Mouse (Mus musculus) central nervous system, embryonic 11.5 days (tissue): ENCODE data around the gene Gm156. TPM values are rescaled to one million over a fixed set of nuclear protein-coding genes. Genes with fewer than 3 reads are reported as not detected.

ENCODE experiments used
- polyA plus RNA-seq: library from polyadenylated mRNA; depleted of rRNA; stranded (reverse); fragments of >200 nt; gene quantifications from 2 replicates; pipeline ENCODE4 v1.2.3, GENCODE M21; 2012; rRNA removed

Gm156 gene
- polyA plus RNA-seq, result not detected in 2 replicates

GRCm38 (mm10) chr6:129784170-129784569 lies at the start of gene Gm156:
TSS of gene Gm156 (minus strand) at chr6:129784270.

DNA sequence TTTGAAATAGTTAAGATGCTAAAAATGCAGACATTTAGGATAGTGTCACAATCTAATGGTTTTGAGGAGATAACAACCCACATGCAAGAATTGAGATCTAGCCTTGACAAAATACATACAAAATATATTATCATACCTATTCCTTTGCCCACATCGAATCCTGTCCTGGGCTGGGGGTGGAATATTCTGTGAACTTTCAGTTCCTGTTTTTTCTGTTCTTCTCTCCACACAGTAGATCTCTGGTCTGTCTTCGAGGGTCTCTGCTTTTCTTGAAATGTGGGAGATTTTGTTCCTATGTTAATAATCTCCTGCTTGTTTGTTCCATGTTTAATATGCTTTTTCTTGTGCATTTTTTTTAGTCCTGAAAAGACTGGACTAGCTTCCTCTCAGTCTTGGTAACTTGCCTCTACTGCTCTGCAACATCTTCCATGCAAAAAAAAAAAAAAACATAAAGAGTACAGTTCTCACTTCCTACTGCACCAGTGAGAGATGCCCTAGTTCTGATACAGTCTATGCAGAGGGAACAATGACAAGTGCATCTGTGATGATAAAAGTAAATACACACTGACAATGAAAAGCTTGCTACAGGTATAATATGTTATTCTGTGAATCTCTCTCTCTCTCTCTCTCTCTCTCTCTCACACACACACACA lies 43.9 kb downstream of the Gm156 start, which contains the start of gene Klri2:
TSS of gene Klri2 (minus strand) at position 416 of the 653 bp plus-strand sequence.

GRCm38 (mm10) chr6:129717032-129717431 lies 67.0 kb downstream of the Gm156 start, which contains the start of gene Klri1:
TSS of gene Klri1 (minus strand) at chr6:129717132.

Other genes with a start within 250 kb of the Gm156 start
- gene Klre1, start 206.4 kb downstream of the Gm156 start, polyA plus RNA-seq, result 0.02 TPM in 1 of 2 replicates, not detected in the other
- gene Klrd1, start 192.5 kb downstream of the Gm156 start, polyA plus RNA-seq, result 0.12 TPM in 1 of 2 replicates, not detected in the other
- 0.01 TPM in 1 of 2 replicates, not detected in the other for gene Klrk1, start 160.4 kb downstream of the Gm156 start, polyA plus RNA-seq
- not detected in 2 replicates for gene Klrc3, start 140.9 kb downstream of the Gm156 start, polyA plus RNA-seq
- gene Klrc2, start 123.6 kb downstream of the Gm156 start, polyA plus RNA-seq, result not detected in 2 replicates
- not detected in 2 replicates for gene Klrc1, start 105.3 kb downstream of the Gm156 start, polyA plus RNA-seq
- gene Klri1, start 67.1 kb downstream of the Gm156 start, polyA plus RNA-seq, result not detected in 2 replicates
- gene Klri2, start 43.8 kb downstream of the Gm156 start, polyA plus RNA-seq, result not detected in 2 replicates
- gene Gm17631, start 78.4 kb upstream of the Gm156 start, polyA plus RNA-seq, result not detected in 2 replicates
- not detected in 2 replicates for gene Klra17, start 92.4 kb upstream of the Gm156 start, polyA plus RNA-seq
- gene Klra5, start 133.4 kb upstream of the Gm156 start, polyA plus RNA-seq, result not detected in 2 replicates
- not detected in 2 replicates for gene Klra6, start 242.7 kb upstream of the Gm156 start, polyA plus RNA-seq